Mouse (Mus musculus) cerebellum, adult (tissue): ENCODE measurements around the gene Jade2.
A peak's percentile ranks its signal among the peaks of the same experiment; 100 is the strongest.

Source experiments
- ATAC-seq: cut with Nextera tagmentation; 2 replicates; pipeline ENCODE4 v1.9.2; 2017; ENCODE audit warnings: mild to moderate bottlenecking, moderate library complexity, mixed read lengths; ENCODE audit not compliant: insufficient number of reproducible peaks, low FRiP score, low TSS enrichment

Gene Jade2

GRCm38 (mm10) chr11:51837164-51838153 lies 20.0 kb downstream of the Jade2 start:
- no peak for ATAC-seq

GRCm38 (mm10) chr11:51836506-51836905 lies 20.9 kb downstream of the Jade2 start:
- ATAC-seq: no peak

GRCm38 (mm10) chr11:51835598-51835997 lies 21.9 kb downstream of the Jade2 start:
- no peak for ATAC-seq

DNA sequence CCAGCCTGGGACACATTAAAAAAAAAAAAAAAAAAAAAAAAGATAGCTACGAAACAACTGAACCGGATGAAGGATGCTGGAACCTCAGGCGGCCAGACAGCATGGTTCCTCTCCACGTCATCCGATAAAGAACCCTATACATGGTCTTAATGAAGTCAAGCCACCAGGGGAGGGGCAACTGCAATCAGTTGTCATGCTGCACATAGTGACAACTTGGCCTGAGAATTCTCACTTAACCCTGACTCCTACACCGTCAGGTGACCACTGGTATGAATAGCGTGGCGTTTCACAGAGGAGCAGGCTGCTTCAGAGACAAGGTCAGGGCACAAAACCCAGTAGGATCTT lies 23.4 kb downstream of the Jade2 start:
- no peak for ATAC-seq

GRCm38 (mm10) chr11:51833393-51834066 lies 23.9 kb downstream of the Jade2 start:
- ATAC-seq: no peak

- no peak for ATAC-seq
Measured at GRCm38 (mm10) chr11:51832992-51833391, 24.5 kb downstream of the Jade2 start.

GRCm38 (mm10) chr11:51831962-51832909 lies 25.2 kb downstream of the Jade2 start:
- peak; percentile 95 for ATAC-seq

DNA sequence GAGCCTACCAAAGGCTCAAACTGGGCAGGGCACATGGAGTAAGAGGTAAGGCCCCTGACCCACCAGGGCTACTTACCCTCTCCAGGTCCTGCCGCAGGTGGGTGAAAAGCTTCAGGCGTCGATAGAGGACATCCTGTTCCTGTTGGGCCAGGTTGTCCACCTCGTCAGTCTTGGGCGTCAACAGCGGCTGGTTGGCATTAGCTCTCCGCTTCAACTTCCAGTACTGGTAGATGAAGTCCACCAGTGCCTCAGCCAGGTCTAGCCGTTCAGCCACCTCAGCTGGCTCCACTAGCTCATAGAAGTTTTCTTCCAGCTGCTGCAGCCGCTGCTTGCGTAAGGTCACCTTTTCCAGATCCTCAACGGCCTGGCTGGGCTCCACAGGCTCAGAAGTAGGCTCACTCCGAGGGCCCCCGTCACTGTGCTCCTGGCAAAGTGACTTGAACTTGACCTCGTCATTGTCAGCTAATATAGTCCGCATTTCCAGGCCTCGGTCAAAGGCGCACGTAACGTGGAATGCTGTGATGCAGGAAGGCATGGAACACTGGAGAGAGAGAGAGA lies 32.5 kb downstream of the Jade2 start:
- no peak for ATAC-seq

DNA sequence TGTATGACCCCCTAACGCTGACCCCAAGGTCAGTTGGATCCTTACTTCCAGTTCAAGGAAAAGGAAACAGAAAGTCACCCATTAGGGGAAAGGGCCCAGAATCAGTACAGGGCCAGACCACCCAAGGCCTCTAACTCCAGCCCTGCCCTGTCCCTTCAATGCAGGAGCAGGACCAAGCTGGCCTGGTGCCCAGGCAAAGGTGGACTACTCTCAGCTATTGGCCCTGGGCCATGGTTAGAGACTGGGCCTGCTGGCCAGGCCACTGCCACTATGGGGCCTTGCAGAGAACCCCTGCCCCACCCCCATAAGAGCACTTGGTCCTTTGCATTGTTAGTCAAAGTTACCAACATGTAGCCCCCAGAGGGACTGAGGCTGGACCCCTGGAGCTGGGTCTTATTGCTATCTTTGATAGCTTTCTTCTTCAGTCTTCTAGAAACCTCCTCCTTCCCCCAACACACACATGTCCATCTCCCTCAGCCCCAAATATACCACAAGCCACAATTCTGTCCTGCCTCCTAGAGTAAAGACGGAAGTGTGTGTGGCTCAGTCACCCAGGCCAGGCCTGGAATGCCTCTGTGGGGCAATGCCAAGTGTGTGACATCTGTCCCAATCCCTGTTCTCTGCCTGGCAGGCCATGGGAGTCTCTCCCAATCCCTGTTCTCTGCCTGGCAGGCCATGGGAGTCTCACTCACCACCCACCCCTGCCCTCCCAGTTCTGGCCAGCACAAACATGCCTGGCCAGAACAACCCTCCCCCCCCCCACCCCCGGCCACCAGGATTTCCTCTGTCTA lies 33.3 kb downstream of the Jade2 start:
- ATAC-seq: no peak

DNA sequence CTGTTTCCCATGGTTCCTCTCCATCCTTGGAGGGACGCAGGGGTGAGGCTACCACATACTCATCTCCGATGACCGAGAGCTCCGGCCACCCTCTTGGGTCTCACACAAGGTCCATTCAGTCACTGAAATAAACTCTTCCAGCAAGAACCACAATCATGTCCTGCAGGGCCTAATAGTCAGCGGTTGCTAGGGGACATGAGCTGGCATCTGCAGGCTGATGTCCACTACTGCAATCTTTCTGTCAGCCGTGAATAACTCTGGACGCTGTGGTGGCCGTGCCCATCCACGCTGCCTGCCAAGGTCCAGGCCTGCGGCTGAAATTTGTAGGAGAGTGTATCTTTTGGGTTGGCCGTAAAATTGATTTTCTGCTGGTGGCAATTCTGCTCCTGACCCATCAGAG lies 34.2 kb downstream of the Jade2 start:
- no peak for ATAC-seq

GRCm38 (mm10) chr11:51822736-51823135 lies 34.7 kb downstream of the Jade2 start:
- ATAC-seq: no peak

DNA sequence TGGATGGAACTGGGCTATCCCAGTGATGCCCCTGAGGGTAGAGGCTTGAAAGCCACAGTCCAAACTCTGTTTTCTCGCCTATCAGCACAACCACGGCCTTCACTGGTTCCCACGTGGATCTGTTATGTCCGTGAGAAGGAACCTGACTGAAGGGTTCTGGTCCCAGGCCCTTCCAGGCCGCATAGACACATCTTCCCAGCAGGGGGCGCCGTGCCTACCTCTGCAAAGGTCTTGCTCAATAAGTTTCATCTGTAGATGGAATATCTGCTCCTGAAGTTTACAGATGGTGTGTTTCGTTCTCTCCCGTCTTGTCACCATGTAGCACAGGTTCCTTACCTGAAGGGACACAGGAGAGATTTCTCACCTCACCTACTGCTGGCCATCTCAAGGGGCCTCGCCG lies 36.6 kb downstream of the Jade2 start:
- ATAC-seq: no peak

- ATAC-seq: no peak
Measured at GRCm38 (mm10) chr11:51819964-51820363, 37.5 kb downstream of the Jade2 start.

DNA sequence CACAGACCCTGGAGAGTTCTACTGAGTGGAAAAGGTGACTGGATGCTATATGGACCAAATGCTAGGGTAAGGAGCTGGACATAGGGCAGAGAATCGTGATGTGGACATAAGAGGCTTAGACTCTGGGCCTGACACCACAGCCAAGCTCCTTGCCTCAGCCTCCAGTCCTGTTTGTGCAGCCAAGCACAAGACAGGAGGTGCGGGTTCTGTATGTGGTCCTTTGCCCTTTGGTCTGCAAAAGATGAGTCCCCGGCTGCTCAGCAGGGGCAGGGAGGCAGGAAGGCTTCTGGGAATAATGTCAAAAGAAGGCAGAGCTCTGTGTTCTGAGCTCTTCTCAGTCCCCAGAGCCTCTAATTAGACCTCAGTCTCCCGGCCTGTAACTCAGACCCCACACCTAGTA lies 38.6 kb downstream of the Jade2 start:
- no peak for ATAC-seq

GRCm38 (mm10) chr11:51817756-51818155 lies 39.7 kb downstream of the Jade2 start:
- ATAC-seq: 0 out of 2 replicates have a peak, but pooled peaks have one; percentile 36

- no peak for ATAC-seq
Measured at GRCm38 (mm10) chr11:51812022-51812546, 45.4 kb downstream of the Jade2 start.

GRCm38 (mm10) chr11:51811230-51811629 lies 46.2 kb downstream of the Jade2 start:
- no peak for ATAC-seq

- no peak for ATAC-seq
Measured at GRCm38 (mm10) chr11:51809632-51810224, 47.7 kb downstream of the Jade2 start.
